Mouse (Mus musculus): ENCODE results near the gene Tecr.

GRCm38 (mm10) chr8:83639649-83640048 lies 31.9 kb upstream of the Tecr start:
- no peak for TF ChIP-seq GATA1 (IDR thresholded peaks at IDR 0.05; ENCODE audit: borderline replicate concordance, low read length)
- TF ChIP-seq CTCF (IDR thresholded peaks at IDR 0.05; ENCODE audit: low read depth, low read length) = no peak
- TF ChIP-seq POLR2AphosphoS5 (IDR thresholded peaks at IDR 0.05; ENCODE audit: insufficient replicate concordance, low read depth, low read length) = no peak
- TF ChIP-seq TAL1 (conservative IDR thresholded peaks at IDR 0.05; ENCODE audit: low read depth, low read length) = no peak

All from G1E (cell line).